Mouse (Mus musculus): ENCODE results near the gene 1700001C02Rik. TPM values are rescaled to one million over a fixed set of nuclear protein-coding genes. Genes with fewer than 3 reads are reported as not detected.

The 1700001C02Rik gene
- polyA plus RNA-seq (2017; shearing (Covaris generic)) = not detected

GRCm38 (mm10) chr5:30465861-30466260, at the start of gene 1700001C02Rik:
1700001C02Rik (plus strand) TSS chr5:30466047.

GRCm38 (mm10) chr5:30461821-30462220, 4.0 kb upstream of the 1700001C02Rik start, which contains the start of gene Otof:
Otof (minus strand) TSS chr5:30461932.

Other genes starting within 250 kb of the 1700001C02Rik start
- gene Selenoi, start 233.5 kb upstream of the 1700001C02Rik start, polyA plus RNA-seq (2017; shearing (Covaris generic)) = 10 to 100 TPM; 15.7 to 16.6 TPM
- 1 to 10 TPM; 2.6 to 3.2 TPM for gene Drc1, start 184.7 kb upstream of the 1700001C02Rik start, polyA plus RNA-seq (2017; shearing (Covaris generic))
- under 1 TPM in 1 of 2 experiments, not detected in 1; 0.06 TPM for gene Otof, start 4.1 kb upstream of the 1700001C02Rik start, polyA plus RNA-seq (2017; shearing (Covaris generic))
- gene Cib4, start 79.8 kb downstream of the 1700001C02Rik start, polyA plus RNA-seq (2017; shearing (Covaris generic)) = not detected
- gene Kcnk3, start 122.1 kb downstream of the 1700001C02Rik start, polyA plus RNA-seq (2017; shearing (Covaris generic)) = 1 to 10 TPM in 1 of 2 experiments, under 1 TPM in 1; 0.17 to 1.4 TPM
- gene Slc35f6, start 181.9 kb downstream of the 1700001C02Rik start, polyA plus RNA-seq (2017; shearing (Covaris generic)) = 10 to 100 TPM; 17.4 to 28.8 TPM
- gene Cenpa, start 200.7 kb downstream of the 1700001C02Rik start, polyA plus RNA-seq (2017; shearing (Covaris generic)) = 10 to 100 TPM; 35.5 to 70.8 TPM
- under 1 TPM in 1 of 2 experiments, not detected in 1; 0.86 TPM for gene Dpysl5, start 245.5 kb downstream of the 1700001C02Rik start, polyA plus RNA-seq (2017; shearing (Covaris generic))